Mouse (Mus musculus) embryonic facial prominence, embryonic 12.5 days (tissue): ENCODE data around the gene Pcbp2. TPM values are rescaled to one million over a fixed set of nuclear protein-coding genes. Genes with fewer than 3 reads are reported as not detected.

ENCODE experiments used
- ATAC-seq: fragments of 200-750 bp; cut with Nextera tagmentation; 2 replicates; pipeline ENCODE4 v1.8.0; 2017; ENCODE audit not compliant: insufficient number of reproducible peaks, insufficient read depth, low FRiP score, low TSS enrichment
- H3K27ac ChIP-seq: fragments of 300-500 bp; sonication (generic); 2 replicates; pipeline ENCODE4 v1.5.1; 2016; ENCODE audit warnings: mild to moderate bottlenecking
- H3K27me3 ChIP-seq: fragments of 300-500 bp; sonication (generic); 2 replicates; pipeline ENCODE4 v1.6.1; 2016; ENCODE audit warnings: mild to moderate bottlenecking, moderate library complexity
- H3K36me3 ChIP-seq: fragments of 300-500 bp; sonication (generic); 2 replicates; pipeline ENCODE4 v1.6.1; 2016; ENCODE audit warnings: mild to moderate bottlenecking
- H3K4me1 ChIP-seq: fragments of 300-500 bp; sonication (generic); 2 replicates; pipeline ENCODE4 v1.6.1; 2016
- H3K4me2 ChIP-seq: fragments of 300-500 bp; sonication (generic); replicated peaks from 2 replicates; pipeline ENCODE4 v1.6.1; 2016; ENCODE audit warnings: mild to moderate bottlenecking, moderate library complexity
- H3K4me3 ChIP-seq: fragments of 300-500 bp; sonication (generic); 2 replicates; pipeline ENCODE4 v1.5.1; 2016; ENCODE audit warnings: mild to moderate bottlenecking
- H3K9ac ChIP-seq: fragments of 300-500 bp; sonication (generic); 2 replicates; pipeline ENCODE4 v1.6.1; 2016; ENCODE audit warnings: mild to moderate bottlenecking, moderate library complexity
- H3K9me3 ChIP-seq: fragments of 300-500 bp; sonication (generic); 2 replicates; pipeline ENCODE4 v1.6.1; 2016; ENCODE audit warnings: mild to moderate bottlenecking, moderate library complexity
- WGBS: fragments of 180-500 bp; shearing (Covaris S2); methylation state at CpG from one replicate; pipeline ENCODE4 v1.1.7; 2016; 5-methylcytosine and 5-hydroxymethylcytosine counted together
- polyA plus RNA-seq: library from polyadenylated mRNA; unstranded; fragments of >200 nt; fragmentation: Nextera tagmentation; extraction: Ambion mirVana; gene quantifications from 2 replicates; pipeline ENCODE4 v1.2.1, GENCODE M21; 2016

The Pcbp2 gene
- polyA plus RNA-seq, result 228 and 230 TPM in 2 replicates

DNA sequence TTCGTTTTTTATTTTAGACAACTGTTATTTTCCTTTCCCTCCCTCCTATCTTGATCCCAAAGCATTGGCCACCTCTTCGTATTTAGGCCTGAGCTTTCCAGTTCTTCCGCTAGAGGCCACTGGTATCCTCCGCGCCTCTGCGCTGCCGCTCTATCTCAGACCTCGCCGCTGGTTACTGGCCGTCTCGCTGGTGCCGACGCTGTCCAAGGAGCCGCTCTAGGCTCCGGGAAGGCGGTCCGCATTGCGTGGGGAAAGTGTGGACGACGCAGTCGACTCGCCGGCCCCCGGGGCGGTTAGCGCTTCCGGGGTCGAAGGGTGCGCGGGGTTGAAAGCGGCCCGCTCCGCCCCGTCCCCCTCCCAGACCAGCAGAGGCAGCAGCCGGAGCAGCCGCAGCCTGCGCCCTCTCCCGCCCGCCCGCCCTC, at the start of gene Pcbp2:
Gene Pcbp2, plus strand, starts transcription at position 357 of the 422 bp plus-strand sequence.
- peaks cover 17% of the 10 kb centered on the region for H3K36me3 ChIP-seq
- no peaks in the 10 kb centered on the region for H3K9me3 ChIP-seq
- no peaks in the 10 kb centered on the region for H3K27me3 ChIP-seq
- peak within 1 kb of the TSS; percentile 98 for H3K27ac ChIP-seq
- peak within 1 kb of the TSS; percentile 68 for H3K4me2 ChIP-seq
- under 1% methylated on average over 32 of the region's 40 CpGs for WGBS
- peaks cover 12% of the 10 kb centered on the region; the same call in 1 of the 2 replicates for H3K4me1 ChIP-seq
- H3K4me3 ChIP-seq, result peak within 1 kb of the TSS; percentile 85
- H3K9ac ChIP-seq, result peak within 1 kb of the TSS; percentile 94
- peak; percentile 100 for ATAC-seq

DNA sequence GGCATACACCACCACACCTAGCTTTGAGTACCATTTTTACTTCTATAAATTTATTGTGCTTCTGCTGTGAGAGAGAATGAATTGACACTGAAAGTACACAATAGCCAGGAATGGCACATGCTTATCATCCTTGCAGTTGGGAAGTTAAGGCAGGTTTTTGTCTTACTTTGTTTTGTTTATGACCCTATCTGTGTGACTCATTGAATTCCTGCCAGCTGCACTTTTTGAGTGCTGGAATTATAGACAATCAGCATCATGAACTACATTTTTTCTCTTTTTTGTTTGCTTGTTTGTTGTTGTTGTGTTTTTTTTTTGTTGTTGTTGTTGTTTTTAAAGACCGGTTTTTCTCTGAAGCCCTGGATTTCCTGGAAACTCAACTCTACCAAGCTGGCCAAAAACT, 49.4 kb upstream of the Pcbp2 start:
- H3K27ac ChIP-seq, result no peak overlapping the region
- H3K9ac ChIP-seq, result no peak overlapping the region
- no peak for ATAC-seq
- no peaks in the 10 kb centered on the region for H3K9me3 ChIP-seq
- WGBS, result 62% methylated on average over 1 of the region's 1 CpGs
- no peak overlapping the region for H3K4me3 ChIP-seq
- peaks cover 21% of the 10 kb centered on the region for H3K36me3 ChIP-seq
- no peaks in the 10 kb centered on the region for H3K27me3 ChIP-seq
- no peak overlapping the region for H3K4me2 ChIP-seq
- H3K4me1 ChIP-seq, result no peaks in the 10 kb centered on the region

DNA sequence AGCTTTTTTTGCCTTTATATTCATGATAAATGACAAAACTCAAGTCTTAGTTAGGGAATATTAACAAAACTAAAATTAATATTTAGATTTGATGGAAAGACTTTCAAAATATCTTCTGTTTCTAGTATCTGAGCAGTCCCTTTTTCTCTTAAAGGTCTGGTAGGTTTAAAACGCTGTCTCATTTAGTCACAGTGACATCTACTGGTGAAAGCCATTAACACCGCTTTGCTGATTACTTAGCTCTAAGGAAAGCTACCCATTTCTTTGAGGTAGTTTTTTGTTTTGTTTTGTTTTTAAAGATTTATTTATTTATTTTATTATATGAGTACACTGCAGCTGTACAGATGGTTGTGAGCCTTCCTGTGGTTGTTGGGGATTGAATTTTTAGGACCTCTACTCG, 48.9 kb upstream of the Pcbp2 start:
- Histone ChIP-seq H3K4me1 (no peaks in the 10 kb centered on the region), H3K9me3 (no peaks in the 10 kb centered on the region), H3K36me3 (peaks cover 25% of the 10 kb centered on the region), H3K4me3 (no peak overlapping the region), H3K9ac (no peak overlapping the region), H3K27ac (no peak overlapping the region), H3K4me2 (no peak overlapping the region), H3K27me3 (no peaks in the 10 kb centered on the region)
- 59% methylated on average over 3 of the region's 3 CpGs for WGBS
- ATAC-seq, result no peak

DNA sequence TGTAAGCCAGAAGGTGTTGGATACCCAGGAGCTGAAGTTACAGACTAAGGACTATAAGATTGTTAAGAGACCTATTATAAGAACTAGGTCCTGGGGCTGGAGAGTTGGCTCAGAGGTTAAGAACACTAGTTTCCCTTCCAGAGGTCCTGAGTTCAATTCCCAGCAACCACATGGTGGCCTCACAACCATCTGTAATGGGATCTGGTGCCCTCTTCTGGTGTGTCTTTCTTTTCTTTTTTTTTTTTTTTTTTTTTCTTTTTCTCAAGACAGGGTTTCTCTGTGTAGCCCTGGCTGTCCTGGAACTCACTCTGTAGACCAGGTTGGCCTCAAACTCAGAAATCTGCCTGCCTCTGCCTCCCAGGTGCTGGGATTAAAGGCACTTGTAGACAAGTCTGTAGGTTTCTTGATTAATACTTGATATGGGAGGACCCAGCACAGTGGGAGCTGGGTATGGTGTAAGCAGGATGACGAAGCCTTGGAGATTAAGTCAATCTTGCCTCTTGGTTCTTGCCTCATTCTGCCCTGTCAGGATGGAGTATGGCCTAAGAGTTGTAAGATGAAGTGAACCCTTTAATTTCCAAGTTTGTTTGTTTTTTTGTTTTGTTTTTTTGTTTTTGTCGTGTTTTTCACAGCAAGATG, 46.6 kb upstream of the Pcbp2 start:
- no peaks in the 10 kb centered on the region for H3K9me3 ChIP-seq
- no peaks in the 10 kb centered on the region for H3K4me1 ChIP-seq
- H3K36me3 ChIP-seq, result peaks cover 41% of the 10 kb centered on the region
- H3K27me3 ChIP-seq, result no peaks in the 10 kb centered on the region
- no peak overlapping the region for H3K9ac ChIP-seq
- H3K4me2 ChIP-seq, result no peak overlapping the region
- ATAC-seq, result no peak
- H3K27ac ChIP-seq, result no peak overlapping the region
- no peak overlapping the region for H3K4me3 ChIP-seq
- 95% methylated on average over 2 of the region's 2 CpGs for WGBS

DNA sequence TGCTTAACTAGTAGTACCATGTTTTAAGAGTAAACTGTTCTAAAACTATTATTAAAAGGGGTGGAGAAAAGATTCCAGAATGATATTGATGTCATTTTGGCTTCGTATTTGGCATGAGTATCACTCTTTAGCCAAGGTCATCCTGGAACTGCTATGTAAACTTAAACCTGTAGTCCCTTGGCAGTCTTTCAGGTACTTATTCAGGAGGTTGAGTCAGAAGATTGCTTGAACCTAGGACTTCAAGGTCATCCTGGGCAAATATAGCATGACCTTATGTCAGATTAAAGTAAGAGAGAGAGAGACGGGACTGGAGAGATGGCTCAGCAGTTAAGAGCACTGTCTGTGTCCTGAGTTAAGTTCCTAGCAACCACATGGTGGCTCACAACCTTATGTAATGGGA, 45.7 kb upstream of the Pcbp2 start:
- WGBS, result 91% methylated on average over 2 of the region's 2 CpGs
- ATAC-seq, result no peak
- Histone ChIP-seq H3K27me3 (no peaks in the 10 kb centered on the region), H3K4me1 (no peaks in the 10 kb centered on the region), H3K9ac (no peak overlapping the region), H3K27ac (no peak overlapping the region), H3K9me3 (no peaks in the 10 kb centered on the region), H3K4me2 (no peak overlapping the region), H3K4me3 (no peak overlapping the region), H3K36me3 (peaks cover 41% of the 10 kb centered on the region)

DNA sequence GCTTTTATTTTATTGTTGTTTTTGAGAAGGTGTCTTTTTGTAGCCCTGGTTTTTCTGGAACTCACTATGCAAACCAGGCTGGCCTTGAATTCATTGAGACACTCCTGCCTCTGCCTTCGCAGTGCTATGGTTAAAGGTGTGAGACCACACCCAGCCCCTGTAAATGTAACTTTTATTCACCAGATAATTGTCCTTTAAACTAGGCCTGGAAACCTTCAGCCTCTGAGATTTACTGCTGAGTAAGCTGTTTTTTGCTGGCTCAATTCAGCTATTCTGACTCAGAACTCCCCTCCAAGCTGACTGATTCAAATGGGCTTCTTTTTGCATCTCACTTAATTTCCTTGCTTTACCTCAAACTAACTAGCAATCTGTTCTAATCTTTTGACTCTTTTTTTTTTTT, 43.4 kb upstream of the Pcbp2 start:
- Histone ChIP-seq H3K9ac (no peak overlapping the region), H3K9me3 (no peaks in the 10 kb centered on the region), H3K4me3 (no peak overlapping the region), H3K27me3 (no peaks in the 10 kb centered on the region), H3K4me2 (no peak overlapping the region), H3K27ac (no peak overlapping the region), H3K36me3 (peaks cover 57% of the 10 kb centered on the region), H3K4me1 (no peaks in the 10 kb centered on the region)
- ATAC-seq, result no peak
- 94% methylated on average over 1 of the region's 1 CpGs for WGBS

DNA sequence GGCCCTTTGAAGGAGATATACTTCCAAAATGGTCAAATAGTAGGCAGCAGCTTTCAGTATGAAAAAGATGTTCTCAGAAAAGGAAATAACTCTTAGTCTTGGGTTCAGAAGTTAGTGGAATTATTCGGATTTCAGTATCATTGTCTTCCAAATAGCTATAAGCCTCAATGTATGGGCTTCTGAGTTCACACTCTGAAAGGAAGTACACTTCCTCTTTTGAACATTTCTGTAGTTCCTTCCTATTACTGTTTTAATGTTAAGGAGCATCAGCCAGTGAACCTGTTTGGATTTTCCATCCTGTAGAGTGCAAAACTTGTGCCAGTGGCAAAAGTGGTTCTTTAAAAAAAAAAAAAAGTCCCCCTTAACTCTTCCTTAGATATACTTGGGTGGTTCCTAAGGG, 38.3 kb upstream of the Pcbp2 start:
- Histone ChIP-seq H3K4me3 (no peak overlapping the region), H3K9me3 (no peaks in the 10 kb centered on the region), H3K4me2 (no peak overlapping the region), H3K4me1 (no peaks in the 10 kb centered on the region), H3K27me3 (no peaks in the 10 kb centered on the region), H3K9ac (no peak overlapping the region), H3K27ac (no peak overlapping the region), H3K36me3 (peaks cover 56% of the 10 kb centered on the region)
- no peak for ATAC-seq
- WGBS, result 94% methylated on average over 1 of the region's 1 CpGs

DNA sequence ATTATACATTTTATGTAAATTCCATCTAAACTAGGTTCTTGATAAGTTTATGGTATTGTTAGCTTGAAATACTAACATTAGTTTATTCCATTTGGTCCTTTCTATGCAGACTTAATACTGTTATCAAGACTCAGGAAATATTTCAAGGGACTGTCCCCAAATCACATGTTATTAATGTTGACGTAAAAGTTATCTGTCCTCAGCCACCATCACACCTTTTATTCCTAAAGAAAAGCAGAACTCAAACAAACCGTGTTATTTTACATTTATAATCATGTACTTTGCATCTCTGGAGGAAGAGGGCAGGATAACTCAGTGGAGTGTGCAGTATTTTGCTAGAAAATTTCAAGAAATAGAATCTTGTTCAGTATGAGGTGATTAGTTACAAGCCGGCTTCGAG, 37.2 kb upstream of the Pcbp2 start:
- Histone ChIP-seq H3K4me1 (no peaks in the 10 kb centered on the region), H3K27me3 (no peaks in the 10 kb centered on the region), H3K36me3 (peaks cover 47% of the 10 kb centered on the region), H3K4me3 (no peak overlapping the region), H3K27ac (no peak overlapping the region), H3K9ac (no peak overlapping the region), H3K4me2 (no peak overlapping the region), H3K9me3 (no peaks in the 10 kb centered on the region)
- WGBS, result 95% methylated on average over 4 of the region's 4 CpGs
- ATAC-seq, result no peak

DNA sequence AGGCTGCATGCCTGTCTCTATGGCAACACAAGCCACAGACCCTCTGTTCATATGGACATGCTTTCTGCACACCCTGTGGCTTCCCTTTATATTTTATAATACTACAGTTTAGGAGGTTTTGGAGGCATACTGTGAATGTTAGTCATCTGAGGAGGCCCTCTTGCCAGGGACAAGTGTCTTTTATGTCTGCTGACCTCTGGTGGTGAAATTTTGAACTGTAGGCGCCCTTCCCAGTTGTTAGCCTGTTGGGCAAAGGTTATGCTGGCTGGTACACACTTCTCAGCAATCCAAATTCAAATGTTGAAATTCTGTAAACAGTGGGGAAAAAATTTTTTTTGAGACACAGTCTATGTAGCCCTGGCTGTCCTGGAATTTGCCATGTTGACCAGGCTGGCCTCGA, 27.8 kb upstream of the Pcbp2 start:
- Histone ChIP-seq H3K9ac (no peak overlapping the region), H3K4me2 (no peak overlapping the region), H3K4me1 (no peaks in the 10 kb centered on the region), H3K27ac (no peak overlapping the region; the same call in 1 of the 2 replicates), H3K27me3 (no peaks in the 10 kb centered on the region), H3K36me3 (no peaks in the 10 kb centered on the region), H3K9me3 (no peaks in the 10 kb centered on the region), H3K4me3 (no peak overlapping the region)
- no peak for ATAC-seq
- 46% methylated on average over 2 of the region's 2 CpGs for WGBS

DNA sequence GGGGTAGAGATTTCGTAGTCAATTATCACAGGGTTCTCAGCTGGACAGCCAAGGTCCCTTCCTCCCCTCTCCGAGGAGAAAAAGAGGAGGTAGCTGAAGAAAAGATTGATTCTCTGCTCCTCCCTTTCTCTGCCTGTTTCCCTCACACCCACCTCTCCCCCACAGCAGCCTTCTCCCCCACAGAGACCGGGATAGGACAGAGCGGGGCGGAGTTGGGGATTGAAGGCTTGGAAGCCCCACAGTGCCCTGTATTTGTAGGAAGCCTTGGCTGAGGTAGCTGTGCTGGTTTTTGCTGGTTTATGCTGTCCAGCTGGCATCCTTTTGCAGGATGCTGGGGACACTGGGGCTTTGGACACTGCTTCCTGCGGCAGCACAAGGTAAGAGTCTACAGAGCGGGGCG, 25.2 kb upstream of the Pcbp2 start, which contains the start of gene Amhr2:
Gene Amhr2, plus strand, starts transcription at position 222 of the 400 bp plus-strand sequence.
- H3K27ac ChIP-seq, result no peak within 1 kb of the TSS
- H3K4me3 ChIP-seq, result no peak within 1 kb of the TSS
- no peak for ATAC-seq
- H3K9ac ChIP-seq, result no peak within 1 kb of the TSS
- no peak within 1 kb of the TSS for H3K4me2 ChIP-seq
- H3K27me3 ChIP-seq, result no peaks in the 10 kb centered on the region
- no peaks in the 10 kb centered on the region for H3K4me1 ChIP-seq
- H3K36me3 ChIP-seq, result no peaks in the 10 kb centered on the region
- no peaks in the 10 kb centered on the region for H3K9me3 ChIP-seq
- WGBS, result 66% methylated on average over 8 of the region's 8 CpGs

DNA sequence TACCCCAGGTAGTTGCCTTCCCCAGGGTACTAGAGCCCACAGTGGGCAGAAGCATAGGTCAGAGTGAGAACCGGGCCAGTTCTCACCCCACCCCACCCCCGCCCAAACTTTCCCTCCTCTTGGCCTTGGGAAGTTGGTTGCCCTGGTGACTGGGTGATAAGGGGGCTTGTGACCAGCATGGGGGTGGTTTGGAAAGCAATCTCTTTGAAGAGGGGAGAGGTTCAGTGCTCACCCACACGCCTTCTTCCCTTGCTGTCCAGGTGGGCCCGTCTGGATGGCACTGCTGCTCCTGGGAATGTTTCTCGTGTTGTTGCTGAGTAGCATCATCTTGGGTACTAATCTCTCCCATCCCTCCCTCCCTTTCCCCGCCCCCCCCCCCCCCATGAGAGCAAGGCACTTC, 23.9 kb upstream of the Pcbp2 start:
- 61% methylated on average over 5 of the region's 6 CpGs for WGBS
- no peak overlapping the region for H3K4me2 ChIP-seq
- no peak overlapping the region for H3K27ac ChIP-seq
- no peaks in the 10 kb centered on the region for H3K36me3 ChIP-seq
- H3K4me3 ChIP-seq, result no peak overlapping the region
- H3K9me3 ChIP-seq, result no peaks in the 10 kb centered on the region
- H3K9ac ChIP-seq, result no peak overlapping the region
- no peak for ATAC-seq
- H3K4me1 ChIP-seq, result no peaks in the 10 kb centered on the region
- no peaks in the 10 kb centered on the region for H3K27me3 ChIP-seq

DNA sequence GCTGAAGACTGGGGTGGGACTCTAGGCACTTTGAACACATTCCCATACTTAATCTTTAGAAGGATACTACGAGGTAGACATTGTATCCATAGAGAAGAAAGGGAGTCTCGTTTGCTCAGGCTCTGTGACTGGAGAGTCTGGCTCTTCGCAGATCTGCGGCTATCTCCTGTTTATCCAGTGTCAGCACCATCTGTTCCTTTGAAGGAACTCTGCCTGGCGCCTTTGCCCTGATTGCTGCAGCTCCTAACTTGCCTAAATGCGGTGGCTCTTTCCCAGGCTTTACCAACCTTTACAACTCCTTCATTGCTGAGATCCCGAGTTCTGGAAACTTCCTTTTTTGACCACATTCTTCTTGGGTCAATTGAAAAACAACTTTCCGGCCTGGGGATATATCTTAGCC, 21.0 kb upstream of the Pcbp2 start:
- no peaks in the 10 kb centered on the region for H3K36me3 ChIP-seq
- ATAC-seq, result no peak
- WGBS, result 67% methylated on average over 8 of the region's 8 CpGs
- H3K27me3 ChIP-seq, result no peaks in the 10 kb centered on the region
- H3K4me2 ChIP-seq, result no peak overlapping the region
- no peak overlapping the region for H3K4me3 ChIP-seq
- H3K9ac ChIP-seq, result no peak overlapping the region
- H3K27ac ChIP-seq, result no peak overlapping the region
- no peaks in the 10 kb centered on the region for H3K4me1 ChIP-seq
- no peaks in the 10 kb centered on the region for H3K9me3 ChIP-seq
